ENCODE assay signal across 8 mouse cellular contexts in the genomic region with DNA sequence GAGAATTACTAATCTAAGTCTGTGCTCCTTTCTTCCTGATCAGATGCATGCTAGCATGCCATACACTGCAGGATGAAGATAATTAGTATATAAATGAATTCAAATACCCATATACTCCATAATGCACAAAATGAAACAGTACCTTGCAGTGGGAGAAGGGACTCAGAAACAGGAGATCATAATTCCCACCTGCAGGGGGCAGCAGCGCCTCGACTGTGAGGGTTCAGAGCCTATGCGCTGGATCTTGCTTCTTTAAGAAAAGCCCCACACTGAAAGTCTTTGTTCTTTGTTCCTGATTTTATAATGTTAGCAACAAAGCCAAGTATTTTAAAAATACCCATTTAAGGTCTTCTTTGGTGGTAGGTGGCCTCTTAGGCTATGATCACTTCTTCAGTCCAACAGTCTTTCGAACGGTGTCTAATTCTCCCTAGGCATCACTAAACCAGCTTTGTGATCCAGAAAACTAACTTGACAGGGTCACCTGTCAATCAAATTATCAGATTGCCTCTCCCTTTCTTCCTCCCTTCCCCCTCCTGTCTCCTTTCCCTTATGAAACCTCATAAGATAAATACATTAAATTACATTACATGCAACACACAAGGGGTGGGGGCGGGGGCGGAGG. TPM values are rescaled to one million over a fixed set of nuclear protein-coding genes. Genes with fewer than 3 reads are reported as not detected.
DNase-seq lines count a peak whose midpoint lies in the region; ATAC-seq and TF ChIP-seq lines count a peak whose summit lies in the region.

No protein-coding gene starts in this region.

- H3K4me3 ChIP-seq in kidney, adult 2 months (ENCODE audit: insufficient read depth, low read depth, low read length) = no peak overlapping the region
- H3K4me3 ChIP-seq in kidney, embryonic 15.5 days (replicated peaks) = no peak overlapping the region
- H3K4me3 ChIP-seq in forebrain, embryonic 13.5 days = no peak overlapping the region
- H3K4me3 ChIP-seq in hindbrain, embryonic 16.5 days (ENCODE audit: low read length) = no peak overlapping the region
- H3K4me3 ChIP-seq in neural tube, embryonic 15.5 days (replicated peaks) = no peak overlapping the region

- TF ChIP-seq CTCF in kidney, adult 2 months (conservative IDR thresholded peaks at IDR 0.05; ENCODE audit: insufficient read depth, insufficient read length, low read depth, low read length) = peak; percentile 78
- peak; percentile 75 for TF ChIP-seq CTCF in brain, embryonic 14.5 days (IDR thresholded peaks at IDR 0.05; ENCODE audit: borderline replicate concordance, extremely low read depth, insufficient read depth, insufficient read length)

- H3K36me3 ChIP-seq in kidney, adult 2 months (ENCODE audit: control insufficient read depth, insufficient read depth, low read length) = no peaks in the 10 kb centered on the region
- H3K36me3 ChIP-seq in kidney, embryonic 15.5 days = no peaks in the 10 kb centered on the region
- no peaks in the 10 kb centered on the region for H3K36me3 ChIP-seq in forebrain, embryonic 13.5 days (ENCODE audit: poor library complexity, severe bottlenecking)
- H3K36me3 ChIP-seq in hindbrain, embryonic 16.5 days (ENCODE audit: control insufficient read depth, insufficient read depth, low read length) = no peaks in the 10 kb centered on the region
- no peaks in the 10 kb centered on the region for H3K36me3 ChIP-seq in neural tube, embryonic 15.5 days

- H3K27me3 ChIP-seq in kidney, adult 2 months (replicated peaks; ENCODE audit: control insufficient read depth, insufficient read depth, low read length) = no peaks in the 10 kb centered on the region
- H3K27me3 ChIP-seq in kidney, embryonic 15.5 days = no peaks in the 10 kb centered on the region
- H3K27me3 ChIP-seq in forebrain, embryonic 13.5 days = no peaks in the 10 kb centered on the region
- H3K27me3 ChIP-seq in hindbrain, embryonic 16.5 days (replicated peaks; ENCODE audit: control insufficient read depth, insufficient read depth, low read length) = no peaks in the 10 kb centered on the region
- H3K27me3 ChIP-seq in neural tube, embryonic 15.5 days (replicated peaks) = no peaks in the 10 kb centered on the region

- no peak overlapping the region for H3K9ac ChIP-seq in kidney, embryonic 15.5 days
- H3K9ac ChIP-seq in forebrain, embryonic 13.5 days = no peak overlapping the region
- no peak overlapping the region for H3K9ac ChIP-seq in hindbrain, embryonic 16.5 days (ENCODE audit: low read depth, low read length)
- H3K9ac ChIP-seq in neural tube, embryonic 15.5 days (replicated peaks) = no peak overlapping the region

- TF ChIP-seq POLR2A in kidney, adult 2 months (IDR thresholded peaks at IDR 0.05; ENCODE audit: low read depth, low read length) = no peak
- no peak for TF ChIP-seq POLR2A in brain, embryonic 14.5 days (IDR thresholded peaks at IDR 0.05; ENCODE audit: borderline replicate concordance, extremely low read depth, insufficient read depth, insufficient read length, poor library complexity, severe bottlenecking)

- intact Hi-C loops in left cerebral cortex, postnatal 36 days (cut with DNase I) = loop anchor here (5.0 kb wide), 1 partner anchor 1890 kb away; no protein-coding TSS in a partner anchor

- no peaks in the 10 kb centered on the region for H3K9me3 ChIP-seq in kidney, embryonic 15.5 days (replicated peaks)
- no peaks in the 10 kb centered on the region for H3K9me3 ChIP-seq in forebrain, embryonic 13.5 days (replicated peaks)
- no peaks in the 10 kb centered on the region for H3K9me3 ChIP-seq in hindbrain, embryonic 16.5 days (ENCODE audit: control insufficient read depth, low read length)
- H3K9me3 ChIP-seq in neural tube, embryonic 15.5 days (replicated peaks) = no peaks in the 10 kb centered on the region

- no peaks in the 10 kb centered on the region for H3K4me1 ChIP-seq in kidney, adult 2 months (ENCODE audit: control insufficient read depth, insufficient read depth, low read length)
- H3K4me1 ChIP-seq in kidney, embryonic 15.5 days = no peaks in the 10 kb centered on the region
- peaks cover 4% of the 10 kb centered on the region; the same call in 1 of the 2 replicates for H3K4me1 ChIP-seq in forebrain, embryonic 13.5 days
- H3K4me1 ChIP-seq in hindbrain, embryonic 16.5 days (ENCODE audit: control insufficient read depth, insufficient read depth, low read depth, low read length) = no peaks in the 10 kb centered on the region
- H3K4me1 ChIP-seq in neural tube, embryonic 15.5 days = 0 out of 2 replicates have a peak, but pooled peaks cover 4% of the 10 kb centered on the region

- WGBS in kidney, adult 2 months = 80% methylated on average over 7 of the region's 7 CpGs
- 81% methylated on average over 7 of the region's 7 CpGs for WGBS in kidney, embryonic 15.5 days
- 77% methylated on average over 7 of the region's 7 CpGs for WGBS in forebrain, embryonic 13.5 days
- 68% methylated on average over 7 of the region's 7 CpGs for WGBS in hindbrain, embryonic 16.5 days
- WGBS in neural tube, embryonic 15.5 days = 73% methylated on average over 7 of the region's 7 CpGs

- no peak overlapping the region for H3K4me2 ChIP-seq in kidney, embryonic 15.5 days
- H3K4me2 ChIP-seq in forebrain, embryonic 13.5 days = no peak overlapping the region
- H3K4me2 ChIP-seq in hindbrain, embryonic 16.5 days (ENCODE audit: low read length) = no peak overlapping the region; the same call in 1 of the 2 replicates
- H3K4me2 ChIP-seq in neural tube, embryonic 15.5 days = peak overlapping the region; percentile 15; the same call in 1 of the 2 replicates

- DNase-seq in kidney, adult 2 months = peak; percentile 73
- DNase-seq in brain, embryonic 14.5 days (ENCODE audit: low read depth) = peak; percentile 89
- peak; percentile 82 to 87 for DNase-seq in left cerebral cortex, postnatal 36 days (ENCODE audit: low spot score in 2 of 2)
- DNase-seq in thymus, adult 18-20 months = peak; percentile 12 to 25

- no peak for ATAC-seq in kidney, embryonic 15.5 days (replicated peaks; ENCODE audit: low FRiP score)
- peak; percentile 86 for ATAC-seq in forebrain, embryonic 13.5 days
- peak; percentile 90 for ATAC-seq in hindbrain, embryonic 16.5 days
- ATAC-seq in neural tube, embryonic 15.5 days (ENCODE audit: low FRiP score) = peak; percentile 90

- H3K27ac ChIP-seq in kidney, adult 2 months (ENCODE audit: insufficient read depth, low read depth, low read length) = no peak overlapping the region
- no peak overlapping the region for H3K27ac ChIP-seq in kidney, embryonic 15.5 days
- H3K27ac ChIP-seq in forebrain, embryonic 13.5 days = no peak overlapping the region; the same call in 1 of the 2 replicates
- H3K27ac ChIP-seq in hindbrain, embryonic 16.5 days (ENCODE audit: low read depth, low read length) = no peak overlapping the region; the same call in 1 of the 2 replicates
- H3K27ac ChIP-seq in neural tube, embryonic 15.5 days (replicated peaks) = 0 out of 2 replicates have a peak overlapping the region, but pooled peaks have one; percentile 23

RNA-seq across cellular contexts. Expression of gene Cetn3, which starts 15.7 kb away (rescaled TPM):
- 3.5 and 8.1 TPM in 2 replicates for polyA plus RNA-seq in kidney, adult 2 months (2012; rRNA removed)
- polyA plus RNA-seq in kidney, embryonic 15.5 days (2015; fragmentation: Nextera tagmentation; extraction: Ambion mirVana) = 208 and 211 TPM in 2 replicates
- polyA plus RNA-seq in brain, embryonic 14.5 days (2012; rRNA removed) = 175 and 187 TPM in 2 replicates
- polyA plus RNA-seq in forebrain, embryonic 13.5 days (2015; fragmentation: Nextera tagmentation; extraction: Ambion mirVana) = 267 and 308 TPM in 2 replicates
- polyA plus RNA-seq in hindbrain, embryonic 16.5 days (2015; fragmentation: Nextera tagmentation; extraction: Ambion mirVana) = 188 and 203 TPM in 2 replicates
- 100 to 1,000 TPM; 107 to 118 TPM for total RNA-seq in left cerebral cortex, postnatal 36 days (2021)
- 212 and 218 TPM in 2 replicates for polyA plus RNA-seq in neural tube, embryonic 15.5 days (2015; fragmentation: Nextera tagmentation; extraction: Ambion mirVana)

RNA-seq across cellular contexts. Expression of gene Mblac2, which starts 56.0 kb away (rescaled TPM):
- polyA plus RNA-seq in kidney, adult 2 months (2012; rRNA removed) = 3.3 and 5.3 TPM in 2 replicates
- 7.1 and 7.2 TPM in 2 replicates for polyA plus RNA-seq in kidney, embryonic 15.5 days (2015; fragmentation: Nextera tagmentation; extraction: Ambion mirVana)
- polyA plus RNA-seq in brain, embryonic 14.5 days (2012; rRNA removed) = 11.4 and 14.7 TPM in 2 replicates
- 13.2 and 18.1 TPM in 2 replicates for polyA plus RNA-seq in forebrain, embryonic 13.5 days (2015; fragmentation: Nextera tagmentation; extraction: Ambion mirVana)
- polyA plus RNA-seq in hindbrain, embryonic 16.5 days (2015; fragmentation: Nextera tagmentation; extraction: Ambion mirVana) = 63.0 and 71.5 TPM in 2 replicates
- total RNA-seq in left cerebral cortex, postnatal 36 days (2021) = 10 to 100 TPM; 16.5 to 19.3 TPM
- polyA plus RNA-seq in neural tube, embryonic 15.5 days (2015; fragmentation: Nextera tagmentation; extraction: Ambion mirVana) = 64.8 and 65.6 TPM in 2 replicates

RNA-seq across cellular contexts. Expression of gene Polr3g, which starts 56.3 kb away (rescaled TPM):
- 2.7 and 3.1 TPM in 2 replicates for polyA plus RNA-seq in kidney, adult 2 months (2012; rRNA removed)
- polyA plus RNA-seq in kidney, embryonic 15.5 days (2015; fragmentation: Nextera tagmentation; extraction: Ambion mirVana) = 10.4 and 12.9 TPM in 2 replicates
- polyA plus RNA-seq in brain, embryonic 14.5 days (2012; rRNA removed) = 3.3 and 3.6 TPM in 2 replicates
- 6.5 and 7.7 TPM in 2 replicates for polyA plus RNA-seq in forebrain, embryonic 13.5 days (2015; fragmentation: Nextera tagmentation; extraction: Ambion mirVana)
- polyA plus RNA-seq in hindbrain, embryonic 16.5 days (2015; fragmentation: Nextera tagmentation; extraction: Ambion mirVana) = 4.9 and 5.5 TPM in 2 replicates
- total RNA-seq in left cerebral cortex, postnatal 36 days (2021) = 1 to 10 TPM; 2.7 to 4.2 TPM
- 8.2 and 8.9 TPM in 2 replicates for polyA plus RNA-seq in neural tube, embryonic 15.5 days (2015; fragmentation: Nextera tagmentation; extraction: Ambion mirVana)

Comparison
In these comparisons a context has a peak if more than half of its experiments do, and no peak if none do; other contexts are left out.
1. RNA of gene Cetn3, which starts 15.7 kb away (polyA plus RNA-seq): 267 to 308 TPM in forebrain, embryonic 13.5 days, 212 to 218 TPM in neural tube, embryonic 15.5 days, 208 to 211 TPM in kidney, embryonic 15.5 days, 188 to 203 TPM in hindbrain, embryonic 16.5 days and 175 to 187 TPM in brain, embryonic 14.5 days; 3.5 to 8.1 TPM in kidney, adult 2 months; every median in the first group is over 10 times any median in the second.
2. DNase-seq: peak in every context shown above with its lines; median percentile 89 in brain, embryonic 14.5 days; 84 in left cerebral cortex, postnatal 36 days; 73 in kidney, adult 2 months; 18 in thymus, adult 18-20 months.